ENCODE assay signal across 12 mouse cellular contexts in the genomic region with DNA sequence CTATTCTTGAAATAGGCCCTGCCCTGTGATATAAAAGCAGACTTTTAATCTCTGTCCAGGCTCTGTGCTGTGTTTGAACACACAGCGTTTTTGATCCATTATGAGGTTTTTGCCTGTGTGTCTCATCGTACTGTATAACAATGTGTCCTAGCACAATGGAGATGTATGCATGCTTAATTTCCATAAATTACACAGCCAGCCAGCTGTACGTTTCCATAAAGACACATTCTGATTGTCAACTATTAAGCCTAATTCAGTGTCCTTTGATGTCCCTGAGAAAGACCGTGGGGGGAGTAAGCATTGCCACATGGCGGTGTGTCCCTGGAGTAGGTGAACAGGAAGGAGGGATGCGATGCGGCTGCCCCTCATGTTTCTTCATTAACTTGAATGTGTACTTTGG.
DNase-seq lines count a peak whose midpoint lies in the region; ATAC-seq lines count a peak whose summit lies in the region.
"Had no signal": no experiment of that assay in that cellular context is flagged by ENCODE, and none has a peak within 500 bp of the region (broad histone marks: within the 10 kb centered on the region; RNA-seq: fewer than 3 reads in every experiment).

No protein-coding gene starts in this region.

- no peaks in the 10 kb centered on the region for H3K27me3 ChIP-seq in heart, embryonic 14.5 days (ENCODE audit: control insufficient read depth, insufficient read depth, low read length)
- no peaks in the 10 kb centered on the region for H3K27me3 ChIP-seq in hindbrain, embryonic 13.5 days
- H3K27me3 ChIP-seq in midbrain, embryonic 15.5 days (replicated peaks) = no peaks in the 10 kb centered on the region
- H3K27me3 ChIP-seq: intestine, embryonic 15.5 days; liver, embryonic 12.5 days had no signal

- H3K4me1 ChIP-seq in heart, embryonic 14.5 days (ENCODE audit: control insufficient read depth in 2 of 2, insufficient read depth in 2 of 2, low read length in 2 of 2) = peaks cover 2 to 8% of the 10 kb centered on the region in 2 experiments; a peak in 3 of 4 replicates
- H3K4me1 ChIP-seq in hindbrain, embryonic 13.5 days (replicated peaks) = peaks cover 19% of the 10 kb centered on the region
- peaks cover 14% of the 10 kb centered on the region for H3K4me1 ChIP-seq in midbrain, embryonic 15.5 days
- H3K4me1 ChIP-seq: intestine, embryonic 15.5 days; liver, embryonic 12.5 days had no signal

- H3K4me3 ChIP-seq in heart, embryonic 14.5 days (ENCODE audit: control insufficient read depth in 1 of 2, insufficient read depth in 1 of 2, low read depth in 1 of 2, low read length in 2 of 2) = no peak overlapping the region
- H3K4me3 ChIP-seq in hindbrain, embryonic 13.5 days = no peak overlapping the region
- no peak overlapping the region for H3K4me3 ChIP-seq in midbrain, embryonic 15.5 days
- H3K4me3 ChIP-seq: intestine, embryonic 15.5 days; liver, embryonic 12.5 days had no signal

- no peak overlapping the region for H3K9ac ChIP-seq in heart, embryonic 14.5 days (ENCODE audit: low read length)
- no peak overlapping the region for H3K9ac ChIP-seq in hindbrain, embryonic 13.5 days
- H3K9ac ChIP-seq in midbrain, embryonic 15.5 days = no peak overlapping the region
- H3K9ac ChIP-seq: intestine, embryonic 15.5 days; liver, embryonic 12.5 days had no signal

- peak overlapping the region; percentile 20 for H3K4me2 ChIP-seq in heart, embryonic 14.5 days (ENCODE audit: low read length)
- 0 out of 2 replicates have a peak overlapping the region, but pooled peaks have one; percentile 21 for H3K4me2 ChIP-seq in hindbrain, embryonic 13.5 days
- H3K4me2 ChIP-seq in midbrain, embryonic 15.5 days = peak overlapping the region; percentile 21; the same call in 1 of the 2 replicates
- H3K4me2 ChIP-seq: intestine, embryonic 15.5 days; liver, embryonic 12.5 days had no signal

- WGBS in heart, embryonic 14.5 days = 38% methylated on average over 7 of the region's 7 CpGs
- 12% methylated on average over 7 of the region's 7 CpGs for WGBS in hindbrain, embryonic 13.5 days
- 10% methylated on average over 7 of the region's 7 CpGs for WGBS in midbrain, embryonic 15.5 days

- H3K36me3 ChIP-seq in heart, embryonic 14.5 days (ENCODE audit: control insufficient read depth, insufficient read depth, low read length) = no peaks in the 10 kb centered on the region
- no peaks in the 10 kb centered on the region for H3K36me3 ChIP-seq in hindbrain, embryonic 13.5 days
- no peaks in the 10 kb centered on the region for H3K36me3 ChIP-seq in midbrain, embryonic 15.5 days (replicated peaks)
- H3K36me3 ChIP-seq: intestine, embryonic 15.5 days; liver, embryonic 12.5 days had no signal

- DNase-seq in heart, adult 8-10 months (ENCODE audit: low spot score) = no peak
- peak; percentile 39 for DNase-seq in embryo, embryonic 10.5 days (ENCODE audit: low spot score)
- DNase-seq in spleen, adult 18-20 months = no peak
- DNase-seq in layer of hippocampus, adult 9-10 months (ENCODE audit: low spot score) = no peak
- DNase-seq: adrenal gland, postnatal 14 days; heart, adult 18-20 months had no signal

- H3K9me3 ChIP-seq in heart, embryonic 14.5 days (ENCODE audit: control insufficient read depth, low read length) = no peaks in the 10 kb centered on the region
- H3K9me3 ChIP-seq in hindbrain, embryonic 13.5 days = no peaks in the 10 kb centered on the region
- H3K9me3 ChIP-seq in midbrain, embryonic 15.5 days = no peaks in the 10 kb centered on the region
- H3K9me3 ChIP-seq: intestine, embryonic 15.5 days; liver, embryonic 12.5 days had no signal

- no peak for ATAC-seq in heart, embryonic 14.5 days (ENCODE audit: insufficient number of reproducible peaks, insufficient read depth, low FRiP score, low read depth)
- peak; percentile 34; the same call in 1 of the 2 replicates for ATAC-seq in hindbrain, embryonic 13.5 days (ENCODE audit: low FRiP score)
- peak; percentile 43 for ATAC-seq in midbrain, embryonic 15.5 days (replicated peaks)
- ATAC-seq in erythroblast, adult 5-6 weeks (replicated peaks; ENCODE audit: low FRiP score, poor library complexity, severe bottlenecking) = no peak
- ATAC-seq: liver, embryonic 12.5 days had no signal

- H3K27ac ChIP-seq in heart, embryonic 14.5 days (replicated peaks in 1 of 2; ENCODE audit: control insufficient read depth in 1 of 2, insufficient read depth in 1 of 2, low read depth in 2 of 2, low read length in 2 of 2) = no peak overlapping the region
- H3K27ac ChIP-seq in hindbrain, embryonic 13.5 days = no peak overlapping the region
- H3K27ac ChIP-seq in midbrain, embryonic 15.5 days = no peak overlapping the region
- H3K27ac ChIP-seq: intestine, embryonic 15.5 days; liver, embryonic 12.5 days had no signal

Comparison
In these comparisons a context has a peak if more than half of its experiments do, and no peak if none do; other contexts are left out.
1. ATAC-seq: peak in hindbrain, embryonic 13.5 days (single experiment) and midbrain, embryonic 15.5 days (single experiment); none in heart, embryonic 14.5 days (single experiment) and erythroblast, adult 5-6 weeks (single experiment).
2. Peak in every context shown above with its lines, with median percentiles within 50 percentile points of each other: H3K4me2 ChIP-seq.